Mouse (Mus musculus) G1E (cell line): ENCODE data around the gene Nectin1. TPM values are rescaled to one million over a fixed set of nuclear protein-coding genes. Genes with fewer than 3 reads are reported as not detected.

ENCODE experiments used
- ATAC-seq: 2 replicates; pipeline ENCODE4 v1.8.0; 2016; ENCODE audit warnings: mild to moderate bottlenecking; ENCODE audit not compliant: insufficient number of reproducible peaks, poor library complexity, low FRiP score, severe bottlenecking; ENCODE audit errors: extremely low read depth
- DNase-seq: peaks from one replicate; pipeline ENCODE4 v3.0.0; 2012; ENCODE audit warnings: low spot score
- H3K27me3 ChIP-seq: 2 replicates; pipeline ENCODE4 v1.6.1; 2012; ENCODE audit warnings: mild to moderate bottlenecking, low read length, inconsistent platforms; ENCODE audit not compliant: insufficient read depth
- H3K36me3 ChIP-seq: replicated peaks from 2 replicates; pipeline ENCODE3; 2012; ENCODE audit warnings: mild to moderate bottlenecking, inconsistent platforms
- H3K4me1 ChIP-seq: 2 replicates; pipeline ENCODE4 v1.6.1; 2012; ENCODE audit warnings: low read depth, low read length, inconsistent platforms, mixed read lengths; ENCODE audit not compliant: insufficient read depth
- H3K4me3 ChIP-seq: 2 replicates; pipeline ENCODE4 v1.5.1; 2012; ENCODE audit warnings: low read depth, mild to moderate bottlenecking, inconsistent platforms, low read length, moderate library complexity, mixed read lengths
- H3K9me3 ChIP-seq: replicated peaks from 2 replicates; pipeline ENCODE4 v1.6.1; 2012; ENCODE audit warnings: inconsistent platforms
- CTCF ChIP-seq: IDR thresholded peaks from 2 replicates; pipeline ENCODE4 v1.5.1; 2012; ENCODE audit warnings: low read depth, low read length, inconsistent platforms, mixed read lengths
- GATA1 ChIP-seq: IDR thresholded peaks from 2 replicates; pipeline ENCODE4 v1.6.1; 2012; ENCODE audit warnings: borderline replicate concordance, low read length, inconsistent platforms, mixed read lengths
- GATA2 ChIP-seq: IDR thresholded peaks from 2 replicates; pipeline ENCODE4 v1.6.1; 2012; ENCODE audit warnings: low read depth, low read length, inconsistent platforms, borderline replicate concordance
- POLR2AphosphoS5 ChIP-seq: IDR thresholded peaks from 2 replicates; pipeline ENCODE4 v1.6.1; 2012; ENCODE audit warnings: low read depth, low read length, inconsistent platforms; ENCODE audit not compliant: insufficient replicate concordance
- TAL1 ChIP-seq: conservative IDR thresholded peaks from 2 replicates; pipeline ENCODE4 v1.6.1; 2012; ENCODE audit warnings: low read depth, low read length, inconsistent platforms, mixed read lengths
- polyA plus RNA-seq: library from polyadenylated mRNA; stranded (reverse); fragments of >175 nt; gene quantifications from 2 replicates; pipeline ENCODE4 v1.2.3, GENCODE M21; 2012
- total RNA-seq, 2 experiments: library from RNA; stranded (forward) in 1 of 2; stranded (reverse) in 1 of 2; fragments of 200-1000 nt in 1 of 2; fragments of >200 nt in 1 of 2; fragmentation: Nextera tagmentation in 1 of 2; gene quantifications; 2 replicates each; pipeline ENCODE4 v1.2.3; 2014 to 2017

Nectin1 gene
- total and polyA plus RNA-seq, 3 experiments, result 0.05 TPM; not detected in 2

DNA sequence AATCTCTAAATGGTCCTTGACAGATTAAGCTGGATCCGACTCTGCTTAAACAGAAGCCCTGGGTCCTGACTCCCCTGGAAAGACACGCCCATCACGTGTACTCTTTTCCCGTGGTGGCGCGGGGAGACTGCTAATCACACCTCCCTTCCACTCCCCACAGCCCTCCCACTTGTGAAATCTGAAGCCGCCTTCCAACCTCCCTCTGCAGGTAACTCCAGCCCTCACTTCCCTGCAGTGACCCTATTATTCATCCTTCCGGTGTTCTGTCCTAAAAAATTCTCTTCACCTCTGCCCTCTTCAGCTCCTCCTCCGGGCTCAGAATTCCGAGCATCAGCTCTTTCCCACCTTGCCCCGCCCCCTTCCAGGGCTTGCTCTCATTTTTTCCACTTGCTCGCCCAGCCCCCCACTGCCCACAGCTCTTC lies 5.9 kb upstream of the Nectin1 start:
- Histone ChIP-seq H3K9me3 (peaks cover 19% of the 10 kb centered on the region), H3K4me1 (no peaks in the 10 kb centered on the region), H3K36me3 (no peaks in the 10 kb centered on the region), H3K4me3 (no peak overlapping the region), H3K27me3 (no peaks in the 10 kb centered on the region)
- no peak for DNase-seq
- TF ChIP-seq GATA2 (no peak), POLR2AphosphoS5 (no peak), GATA1 (no peak), TAL1 (no peak)
- ATAC-seq, result no peak

DNA sequence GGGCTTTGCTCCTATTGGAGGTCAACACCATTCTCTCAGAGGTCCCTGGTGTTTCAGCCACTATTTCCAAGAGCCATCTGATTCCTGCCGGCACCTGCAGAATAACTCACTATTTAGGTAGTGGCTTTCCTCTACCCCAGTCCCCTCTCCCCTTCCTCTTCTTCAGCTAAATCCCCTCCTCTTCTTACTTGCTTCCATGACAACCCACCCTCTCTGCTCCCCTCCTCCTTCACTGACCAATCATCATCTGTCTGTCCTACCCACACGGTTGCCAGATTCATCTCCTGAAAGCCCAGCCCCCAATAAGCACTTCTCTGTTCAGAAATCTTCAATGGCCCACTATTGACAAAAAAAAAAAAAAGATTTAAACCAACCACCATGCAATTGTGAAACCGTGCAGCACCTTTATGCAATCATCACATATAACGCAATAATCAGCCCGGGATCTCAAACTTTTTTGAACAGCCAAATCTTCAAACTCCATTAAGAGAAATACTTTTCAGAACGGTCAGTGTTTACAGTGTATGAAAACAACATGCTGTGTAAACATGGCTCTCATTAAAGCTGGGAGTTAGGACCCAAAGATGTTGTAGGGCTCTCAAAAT lies 5.2 kb upstream of the Nectin1 start:
- DNase-seq (no peak), ATAC-seq (no peak)
- peaks cover 25% of the 10 kb centered on the region for H3K9me3 ChIP-seq
- H3K4me3 ChIP-seq, result no peak overlapping the region
- no peaks in the 10 kb centered on the region for H3K27me3 ChIP-seq
- no peaks in the 10 kb centered on the region for H3K36me3 ChIP-seq
- TF ChIP-seq GATA1, result no peak
- no peaks in the 10 kb centered on the region for H3K4me1 ChIP-seq

DNA sequence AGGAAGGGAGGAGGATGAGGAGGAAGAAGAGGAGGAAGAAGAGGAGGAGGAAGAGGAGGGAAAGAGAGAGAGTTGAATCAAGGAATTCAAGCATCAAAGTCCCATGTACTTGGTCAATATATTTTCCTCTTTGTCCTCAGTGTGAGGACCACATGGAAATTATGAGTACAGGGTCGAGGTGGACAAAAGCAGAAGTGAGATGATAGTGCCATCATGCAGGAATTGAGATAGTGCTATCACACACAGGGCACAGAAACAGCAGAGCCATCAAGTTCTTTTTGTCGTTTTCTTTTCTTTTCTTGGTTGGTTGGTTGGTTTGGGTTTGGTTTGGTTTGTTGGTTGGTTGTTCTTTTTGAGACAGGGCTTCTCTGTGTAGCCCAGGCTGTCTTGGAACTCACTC lies 2.5 kb upstream of the Nectin1 start:
- Histone ChIP-seq H3K27me3 (no peaks in the 10 kb centered on the region), H3K4me1 (no peaks in the 10 kb centered on the region), H3K9me3 (peaks cover 40% of the 10 kb centered on the region), H3K36me3 (no peaks in the 10 kb centered on the region), H3K4me3 (no peak overlapping the region)
- ATAC-seq (no peak), DNase-seq (no peak)
- TF ChIP-seq TAL1, result no peak
- no peak for TF ChIP-seq GATA1

DNA sequence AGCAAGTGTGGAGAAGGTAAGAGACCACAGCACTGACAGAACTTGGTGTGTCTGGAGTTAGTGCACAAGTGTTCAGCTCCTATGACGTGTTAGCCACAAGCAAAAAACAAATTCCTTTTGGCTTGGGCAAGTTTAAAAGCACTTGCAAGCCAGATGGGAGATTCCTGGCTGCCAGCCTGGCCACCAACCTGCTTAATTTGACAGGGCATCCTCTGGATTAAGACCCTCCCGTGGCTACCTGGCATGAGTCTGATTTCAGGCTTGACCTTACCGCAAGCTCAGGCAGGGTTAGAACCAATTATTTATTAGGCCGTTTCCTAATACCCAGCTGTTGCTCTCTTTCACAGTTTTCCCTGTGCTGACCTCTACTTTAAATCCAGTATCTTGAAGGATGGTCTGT lies 1.7 kb upstream of the Nectin1 start:
- Histone ChIP-seq H3K4me1 (no peaks in the 10 kb centered on the region), H3K9me3 (peaks cover 45% of the 10 kb centered on the region), H3K36me3 (no peaks in the 10 kb centered on the region), H3K27me3 (no peaks in the 10 kb centered on the region), H3K4me3 (no peak overlapping the region)
- TF ChIP-seq CTCF (no peak), POLR2AphosphoS5 (no peak), GATA2 (no peak), GATA1 (no peak), TAL1 (no peak)
- no peak for ATAC-seq
- no peak for DNase-seq

DNA sequence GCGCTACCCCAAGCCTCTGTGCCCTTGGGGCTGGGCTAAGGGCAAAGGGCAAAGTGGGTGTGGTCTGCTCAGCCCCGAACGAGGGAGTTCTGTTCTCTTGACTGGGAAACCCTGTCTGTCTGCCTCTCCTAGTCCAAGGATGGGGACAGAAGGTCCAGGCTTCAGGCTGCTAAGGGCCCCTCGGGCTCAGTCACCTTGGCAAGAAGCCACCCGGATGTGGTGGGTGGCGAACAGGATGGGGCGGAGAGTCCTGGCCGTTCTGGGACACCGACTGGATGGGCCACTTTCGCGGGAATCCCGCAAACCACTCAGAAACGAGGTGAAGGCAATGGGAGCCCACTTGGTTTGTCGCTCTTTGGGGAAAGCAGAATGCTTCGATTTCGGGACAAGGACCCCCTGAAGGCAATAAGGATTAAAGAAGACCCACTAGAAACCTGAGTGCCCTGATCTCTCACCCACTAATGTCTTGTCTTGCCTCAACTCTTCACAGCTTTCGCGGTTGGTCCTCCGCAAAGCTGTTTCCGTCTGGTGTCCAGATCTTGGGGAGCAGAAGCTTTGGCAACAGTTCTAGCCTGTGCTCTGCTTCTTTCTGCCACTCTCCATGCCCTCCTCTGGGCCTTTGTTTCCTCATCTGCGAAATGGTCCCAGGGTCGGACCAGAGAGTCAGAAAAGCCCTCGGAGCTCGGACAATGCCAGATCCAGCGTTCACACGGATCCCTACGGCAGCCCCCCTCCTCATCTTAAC lies 710 bp upstream of the Nectin1 start:
- no peaks in the 10 kb centered on the region for H3K27me3 ChIP-seq
- H3K4me1 ChIP-seq, result no peaks in the 10 kb centered on the region
- peaks cover 43% of the 10 kb centered on the region for H3K9me3 ChIP-seq
- no peak for ATAC-seq
- H3K4me3 ChIP-seq, result no peak overlapping the region
- TF ChIP-seq CTCF (no peak), GATA2 (no peak), GATA1 (no peak), TAL1 (no peak), POLR2AphosphoS5 (no peak)
- no peaks in the 10 kb centered on the region for H3K36me3 ChIP-seq
- no peak for DNase-seq

DNA sequence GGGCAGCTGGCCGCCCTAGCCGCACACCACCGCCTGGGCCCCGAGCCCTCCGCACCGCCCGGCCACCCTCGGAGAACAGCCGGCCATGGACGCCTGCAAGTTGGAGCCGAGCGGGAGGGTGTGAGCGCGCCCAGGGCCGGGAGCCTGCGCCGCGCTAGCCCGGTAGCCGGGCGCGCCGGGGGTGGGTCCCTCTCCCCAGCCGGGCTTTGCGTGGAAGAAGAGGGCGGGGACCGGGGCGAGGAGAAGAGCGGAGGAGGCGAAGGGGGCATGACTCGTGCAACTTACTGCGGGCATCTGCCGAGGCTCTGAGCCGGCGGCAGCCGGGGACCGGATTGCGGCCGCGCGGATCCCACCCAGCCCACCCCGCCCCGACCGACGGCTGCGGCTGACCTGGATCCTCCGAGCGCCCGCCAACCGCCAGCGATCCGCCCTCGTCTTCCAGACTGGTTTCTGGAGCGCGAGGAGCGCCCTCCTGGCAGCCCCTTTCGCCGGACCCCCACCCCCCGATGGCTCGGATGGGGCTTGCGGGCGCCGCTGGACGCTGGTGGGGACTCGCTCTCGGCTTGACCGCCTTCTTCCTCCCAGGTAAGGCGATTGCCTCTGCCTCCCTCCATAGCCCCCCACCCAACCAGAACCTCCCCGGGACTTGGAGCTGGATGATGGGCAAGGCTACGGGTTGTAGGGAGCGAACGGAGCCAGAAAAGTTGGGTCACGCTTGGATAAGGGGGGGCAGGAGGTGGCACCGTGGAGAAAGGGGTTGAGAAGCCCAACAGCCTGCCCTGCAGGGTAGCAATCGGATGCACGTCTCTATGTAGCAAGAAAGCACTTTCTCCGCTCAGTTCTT lies 576 bp downstream of the Nectin1 start:
- no peaks in the 10 kb centered on the region for H3K4me1 ChIP-seq
- DNase-seq (no peak), ATAC-seq (no peak)
- peaks cover 46% of the 10 kb centered on the region for H3K9me3 ChIP-seq
- H3K4me3 ChIP-seq, result no peak overlapping the region; the same call in 1 of the 2 replicates
- TF ChIP-seq POLR2AphosphoS5, result no peak
- TF ChIP-seq CTCF, result no peak
- no peak for TF ChIP-seq GATA1
- no peaks in the 10 kb centered on the region for H3K27me3 ChIP-seq
- H3K36me3 ChIP-seq, result no peaks in the 10 kb centered on the region
